Mouse (Mus musculus): Measurements from ENCODE around the gene Nmt2.

- no peak for TF ChIP-seq POLR2A (IDR thresholded peaks at IDR 0.05; ENCODE audit: borderline replicate concordance, insufficient read depth, low read length)
- TF ChIP-seq CTCF (IDR thresholded peaks at IDR 0.05; ENCODE audit: borderline replicate concordance, insufficient read depth, low read depth, low read length): no peak
Observed at GRCm38 (mm10) chr2:3251309-3251708, 32.7 kb upstream of the Nmt2 start.
